Mouse (Mus musculus): Measurements from ENCODE around the gene Rfc2.

Gene Rfc2

DNA sequence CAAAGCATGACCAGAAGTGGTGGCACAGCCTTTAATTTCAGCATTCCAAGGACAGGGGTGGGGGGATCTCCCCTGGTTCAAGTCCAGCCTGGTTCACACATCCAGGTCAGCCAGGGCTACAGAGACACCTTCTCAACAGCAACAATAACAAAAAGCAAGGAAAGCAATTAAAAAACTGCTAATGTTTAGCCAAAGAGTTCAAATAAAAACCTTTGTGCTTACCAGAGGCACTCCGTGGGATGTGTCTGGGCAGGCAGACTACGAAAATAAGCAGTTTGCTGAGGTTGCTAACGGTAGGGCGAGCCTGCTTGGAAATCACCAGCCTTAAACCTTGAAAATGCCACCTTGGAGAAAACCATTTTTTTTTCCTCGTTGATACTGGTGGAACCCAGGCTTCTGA is at the start of gene Rfc2:
TSS of gene Rfc2 (plus strand) at position 221 of the 400 bp plus-strand sequence.
- DNase-seq (ENCODE audit: inconsistent ontology term): no peak

DNA sequence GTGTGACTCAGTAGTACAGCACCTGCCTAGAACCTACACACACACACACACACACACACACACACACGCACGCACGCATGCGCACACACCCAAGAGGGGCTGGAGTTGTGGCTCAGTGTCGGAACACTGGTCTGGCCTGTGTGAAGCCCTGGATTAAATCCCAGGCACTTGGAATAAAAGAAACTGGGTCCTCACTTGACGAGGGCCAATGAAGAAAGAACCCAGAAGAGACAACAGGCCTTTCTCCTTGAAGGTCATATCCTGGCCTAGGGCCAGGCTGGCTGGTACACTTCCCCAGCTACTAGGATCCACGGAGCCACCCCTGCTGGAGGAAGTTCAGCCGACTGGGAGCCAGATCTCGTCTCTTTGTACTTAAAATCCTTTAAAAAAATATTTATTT is 49.6 kb upstream of the Rfc2 start:
- no peak for DNase-seq (ENCODE audit: inconsistent ontology term)

DNA sequence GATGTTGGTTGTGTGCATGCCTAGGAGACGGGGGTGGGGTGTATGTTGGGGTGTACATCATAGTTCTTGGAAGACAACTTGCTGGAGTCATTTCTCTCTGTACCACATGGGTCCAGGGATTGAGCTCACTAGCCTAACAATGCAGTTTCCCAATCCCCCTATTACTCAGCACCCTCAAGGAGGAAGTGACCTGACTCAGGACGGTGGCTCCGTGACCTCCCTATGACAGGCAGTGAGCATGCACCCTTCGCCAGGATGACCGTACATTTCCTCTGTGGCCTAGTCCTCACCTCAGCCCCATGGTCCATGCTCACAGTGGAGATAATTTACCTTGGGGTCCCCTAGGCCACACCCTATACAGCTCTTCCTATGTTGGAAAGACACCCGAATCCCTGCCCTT is 48.7 kb upstream of the Rfc2 start:
- DNase-seq (ENCODE audit: inconsistent ontology term): no peak

DNA sequence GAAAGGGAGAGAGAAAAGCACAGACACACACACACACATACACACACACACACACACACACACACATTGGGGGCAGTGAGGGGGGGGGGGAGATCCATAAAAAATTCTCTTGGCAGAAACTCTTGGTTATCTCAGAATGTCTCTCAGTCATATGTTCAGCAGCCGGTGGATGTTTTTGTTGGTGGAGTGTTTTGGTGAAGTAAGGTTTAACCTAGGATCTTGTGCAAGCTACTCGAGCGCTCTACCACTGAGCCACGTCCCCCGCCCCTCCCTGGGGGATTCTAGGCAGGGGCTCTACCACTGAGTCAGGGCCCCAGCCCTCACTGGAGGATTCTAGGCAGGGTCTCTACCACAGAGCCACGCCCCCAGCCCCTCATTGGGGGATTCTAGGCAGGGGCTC is 45.1 kb upstream of the Rfc2 start:
- DNase-seq (ENCODE audit: inconsistent ontology term): no peak

DNA sequence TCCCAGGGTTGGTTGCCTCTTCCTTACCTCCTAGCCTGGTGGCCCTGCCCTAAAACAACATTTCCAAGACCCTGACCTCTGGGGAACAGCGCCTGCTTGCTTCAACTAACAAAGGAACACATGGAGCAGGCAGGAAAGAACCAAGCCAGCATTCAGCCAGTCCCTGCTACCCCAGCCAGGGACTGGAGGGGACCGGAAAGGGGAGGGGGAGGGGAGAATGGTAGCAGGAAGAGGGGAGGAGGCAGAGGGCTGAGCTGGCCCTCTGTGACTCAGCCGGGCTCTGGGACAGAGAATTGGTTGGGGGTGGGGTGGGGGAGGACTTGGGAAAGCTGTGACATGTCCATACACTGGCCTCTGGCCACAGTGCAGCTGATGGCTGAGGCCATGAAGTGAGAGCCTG is 41.3 kb upstream of the Rfc2 start:
- peak; percentile 96 for DNase-seq (ENCODE audit: inconsistent ontology term)

DNA sequence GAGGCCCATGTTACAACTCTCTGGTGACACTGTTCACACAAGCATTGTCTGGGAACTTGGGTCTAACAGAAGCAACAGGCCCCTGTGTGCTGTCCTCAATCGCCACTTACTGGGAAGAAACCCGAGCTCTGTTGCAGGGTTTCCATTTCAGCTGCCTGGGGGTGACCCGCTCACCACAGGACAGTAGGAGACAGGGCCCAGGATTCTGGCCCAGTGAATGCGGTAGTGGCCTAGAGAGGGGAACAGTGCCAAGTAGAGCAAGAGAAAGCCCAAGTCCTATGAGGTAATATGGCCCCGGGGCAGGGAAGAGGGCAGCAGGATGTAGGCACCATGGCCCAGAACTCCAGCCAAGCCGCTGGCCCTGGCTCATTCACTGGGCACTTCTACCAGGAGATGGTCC is 40.3 kb upstream of the Rfc2 start:
- peak; percentile 95 for DNase-seq (ENCODE audit: inconsistent ontology term)

DNA sequence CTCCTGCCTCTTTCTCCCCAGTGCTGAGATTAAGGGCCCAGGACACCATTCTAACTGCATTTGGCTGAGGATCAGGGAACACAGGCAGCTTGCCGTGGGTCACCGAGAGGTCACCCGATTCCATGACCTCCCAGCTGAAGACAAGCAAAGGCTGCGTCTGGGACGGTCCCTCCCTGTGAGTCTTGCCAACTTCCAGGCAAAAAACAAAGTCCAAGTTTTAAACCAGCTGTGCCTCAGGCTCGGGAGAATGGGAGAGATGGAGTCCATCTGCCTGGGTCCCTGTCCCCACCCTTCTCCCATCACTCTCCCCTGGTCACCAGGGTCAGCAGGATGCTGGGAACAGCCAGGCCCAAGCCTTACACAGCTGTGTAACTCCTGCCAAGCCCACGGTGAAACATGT is 39.5 kb upstream of the Rfc2 start:
- no peak for DNase-seq (ENCODE audit: inconsistent ontology term)

DNA sequence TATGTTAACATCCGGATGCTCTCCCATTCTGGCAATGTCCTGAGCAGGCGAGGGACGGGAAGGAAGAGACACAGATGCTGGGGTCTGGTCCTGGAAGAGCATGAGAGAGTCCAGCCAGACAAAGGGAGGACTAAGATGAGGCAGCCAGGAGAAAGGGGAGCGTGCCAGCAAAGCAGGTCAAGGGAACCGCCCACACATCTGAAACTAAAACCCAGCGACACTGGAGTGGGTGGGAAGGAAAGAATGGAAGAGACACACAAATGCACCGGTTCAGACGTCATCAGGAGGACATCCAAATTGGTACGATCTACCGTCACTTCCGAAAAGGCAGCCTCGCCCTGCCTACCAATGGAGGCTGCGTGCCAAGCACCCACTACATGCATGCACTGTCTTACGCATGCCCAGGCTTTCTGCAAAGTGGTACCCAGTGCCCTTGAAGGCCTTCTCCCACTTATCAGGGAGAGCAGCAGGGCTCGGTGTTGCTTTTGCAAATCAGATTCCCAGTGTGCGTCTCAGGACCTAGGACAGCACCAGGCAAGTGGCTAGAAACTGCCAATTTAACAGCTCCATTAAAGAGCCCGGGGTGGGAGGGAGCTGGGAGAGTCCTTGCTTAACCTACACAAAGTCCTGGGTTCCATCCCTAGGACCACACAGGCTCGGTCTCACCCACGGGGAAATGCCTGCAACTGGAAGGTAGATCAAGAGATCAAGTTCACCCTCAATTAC is 36.5 kb upstream of the Rfc2 start:
- DNase-seq (ENCODE audit: inconsistent ontology term): peak; percentile 65

DNA sequence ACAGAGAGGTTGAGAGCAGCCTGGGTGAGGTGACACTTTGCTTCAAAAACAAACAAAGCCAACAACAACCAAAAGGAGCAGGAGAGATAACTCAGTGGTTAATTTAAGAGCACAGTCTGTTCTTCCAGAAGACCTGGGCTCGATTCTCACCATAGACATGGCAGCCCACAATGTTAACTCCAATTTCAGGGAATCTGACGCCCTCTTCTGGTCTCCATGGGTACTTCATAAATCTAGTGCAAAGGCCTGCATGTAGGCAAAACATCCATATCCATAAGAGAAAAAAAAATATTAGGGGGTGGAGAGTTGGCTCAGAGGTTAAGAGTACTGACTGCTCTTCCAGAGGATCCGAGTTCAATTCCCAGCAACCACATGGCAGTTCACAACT is 35.9 kb upstream of the Rfc2 start:
- DNase-seq (ENCODE audit: inconsistent ontology term): no peak

DNA sequence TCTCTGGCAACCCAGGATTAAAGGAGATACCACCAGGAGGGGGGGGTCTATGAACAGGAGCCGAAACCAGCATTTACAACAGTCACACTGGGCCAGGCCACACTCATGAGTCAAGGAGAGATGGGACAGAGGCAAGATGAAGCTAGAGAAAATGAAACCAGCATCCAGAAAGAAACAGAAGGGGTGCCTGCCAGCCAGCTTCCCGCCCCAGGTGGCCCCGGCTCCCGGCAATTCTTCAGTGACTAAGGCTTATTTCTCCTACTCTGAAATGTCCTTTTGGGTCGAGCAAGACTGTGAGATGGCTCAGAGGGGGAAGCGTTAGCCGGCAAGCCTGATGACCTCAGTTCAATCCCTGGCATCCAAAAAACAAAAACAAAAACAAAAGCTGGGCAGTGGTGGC is 34.4 kb upstream of the Rfc2 start:
- no peak for DNase-seq (ENCODE audit: inconsistent ontology term)

DNA sequence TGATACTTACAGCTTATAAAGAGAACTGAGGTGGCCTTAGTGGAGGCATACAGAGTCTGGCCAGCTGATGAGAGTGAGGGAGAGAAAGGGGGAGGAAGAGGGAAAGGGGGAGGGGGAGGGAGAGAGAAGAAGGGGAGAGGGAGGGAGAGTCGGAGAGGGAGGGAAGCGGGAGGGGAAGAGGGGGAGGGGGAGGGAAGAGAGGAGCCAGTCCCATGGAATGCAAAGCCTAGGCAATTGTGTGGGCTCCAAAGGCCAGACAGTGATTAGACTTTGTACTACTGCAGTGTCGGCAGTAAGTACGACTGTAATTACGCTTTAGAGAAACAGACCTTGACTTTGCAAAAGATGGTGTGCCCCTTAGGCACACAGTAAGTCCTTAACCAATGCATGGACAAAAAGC is 32.9 kb upstream of the Rfc2 start:
- DNase-seq (ENCODE audit: inconsistent ontology term): no peak

DNA sequence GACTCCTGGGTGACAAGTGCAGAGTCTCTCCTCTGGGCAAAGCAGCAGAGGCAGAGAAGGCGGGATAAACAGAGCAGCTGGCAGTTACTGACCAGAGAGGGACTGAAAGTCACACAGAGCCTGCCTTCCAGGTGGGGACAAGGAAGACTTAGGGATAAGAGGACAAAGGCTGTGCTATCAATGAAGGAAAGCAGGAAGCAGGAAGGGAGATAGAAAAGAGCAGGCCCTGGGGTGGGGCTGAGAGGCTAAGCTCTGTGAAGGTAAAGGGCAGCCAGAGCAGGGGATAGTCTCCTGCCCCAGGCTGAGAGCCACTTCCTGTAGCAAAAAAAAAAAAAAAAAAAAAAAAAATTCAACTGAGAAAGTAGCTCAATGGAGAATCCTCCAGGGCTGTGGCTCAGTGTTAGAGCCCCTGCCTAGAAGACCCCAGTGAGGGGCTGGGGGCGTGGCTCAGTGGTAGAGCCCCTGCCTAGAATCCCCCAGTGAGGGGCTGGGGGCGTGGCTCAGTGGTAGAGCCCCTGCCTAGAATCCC is 31.5 kb upstream of the Rfc2 start:
- DNase-seq (ENCODE audit: inconsistent ontology term): no peak

DNA sequence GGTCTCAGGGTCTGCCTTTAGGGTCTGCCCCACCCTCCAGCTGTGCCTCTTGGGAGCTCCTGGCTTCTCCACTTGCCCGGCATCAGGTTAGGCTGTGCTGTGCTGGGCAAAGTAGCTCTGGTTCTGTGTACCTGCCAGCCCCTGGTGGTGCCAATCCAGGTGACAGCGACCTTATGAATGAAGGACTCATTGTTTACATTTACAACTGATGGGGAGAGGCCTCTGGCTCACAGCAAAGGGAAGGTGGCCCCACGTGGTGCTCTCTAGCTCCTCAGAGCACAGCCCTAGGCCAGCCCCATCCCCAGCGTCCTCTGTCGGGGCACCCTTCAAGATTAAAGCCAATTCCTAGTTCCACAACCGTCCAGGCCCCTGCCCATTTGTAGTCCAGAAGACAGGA is 30.3 kb upstream of the Rfc2 start:
- no peak for DNase-seq (ENCODE audit: inconsistent ontology term)

DNA sequence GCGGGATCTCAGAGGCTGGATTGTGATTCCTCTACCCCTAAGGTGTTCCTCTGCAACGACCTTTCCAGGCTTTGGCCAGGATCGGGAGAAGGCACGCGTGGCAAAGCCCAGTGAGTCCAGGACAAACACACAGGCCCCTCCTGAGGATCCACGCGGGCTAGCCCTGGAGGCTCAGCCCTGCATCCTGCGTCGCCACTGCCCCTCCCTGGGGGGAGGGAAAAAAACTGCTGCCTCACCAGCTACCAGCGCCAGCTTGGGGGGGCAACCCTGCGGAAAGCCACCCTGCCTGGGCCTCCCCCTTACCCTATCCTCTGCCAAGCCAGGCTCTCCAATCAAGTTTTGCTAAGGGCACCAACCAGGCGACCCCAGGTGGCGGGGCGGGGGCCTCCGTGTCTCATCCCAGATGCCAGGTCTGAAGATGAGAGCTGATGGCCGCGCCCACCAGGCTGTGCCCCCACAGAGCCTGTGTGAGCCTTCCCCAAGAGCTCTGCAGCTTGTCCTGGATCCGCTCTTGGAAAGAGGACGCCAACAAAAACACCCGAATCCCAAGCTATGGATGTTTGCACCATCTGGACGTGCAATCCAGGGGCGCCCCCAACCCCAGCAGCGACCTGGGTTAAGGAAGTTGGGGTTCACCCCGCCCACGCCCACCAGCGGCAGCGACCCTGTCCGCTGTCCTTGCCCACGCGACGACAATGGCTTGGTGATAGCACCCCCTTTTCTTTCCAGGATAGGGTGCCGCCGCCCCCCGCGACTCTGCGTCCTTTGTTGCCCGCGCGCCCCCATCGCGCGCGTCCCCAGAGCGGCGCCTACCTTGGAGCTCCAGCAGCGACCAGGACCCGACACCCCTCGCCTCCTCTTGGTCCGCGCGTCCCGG is 29.7 kb upstream of the Rfc2 start:
- peak; percentile 61 for DNase-seq (ENCODE audit: inconsistent ontology term)

DNA sequence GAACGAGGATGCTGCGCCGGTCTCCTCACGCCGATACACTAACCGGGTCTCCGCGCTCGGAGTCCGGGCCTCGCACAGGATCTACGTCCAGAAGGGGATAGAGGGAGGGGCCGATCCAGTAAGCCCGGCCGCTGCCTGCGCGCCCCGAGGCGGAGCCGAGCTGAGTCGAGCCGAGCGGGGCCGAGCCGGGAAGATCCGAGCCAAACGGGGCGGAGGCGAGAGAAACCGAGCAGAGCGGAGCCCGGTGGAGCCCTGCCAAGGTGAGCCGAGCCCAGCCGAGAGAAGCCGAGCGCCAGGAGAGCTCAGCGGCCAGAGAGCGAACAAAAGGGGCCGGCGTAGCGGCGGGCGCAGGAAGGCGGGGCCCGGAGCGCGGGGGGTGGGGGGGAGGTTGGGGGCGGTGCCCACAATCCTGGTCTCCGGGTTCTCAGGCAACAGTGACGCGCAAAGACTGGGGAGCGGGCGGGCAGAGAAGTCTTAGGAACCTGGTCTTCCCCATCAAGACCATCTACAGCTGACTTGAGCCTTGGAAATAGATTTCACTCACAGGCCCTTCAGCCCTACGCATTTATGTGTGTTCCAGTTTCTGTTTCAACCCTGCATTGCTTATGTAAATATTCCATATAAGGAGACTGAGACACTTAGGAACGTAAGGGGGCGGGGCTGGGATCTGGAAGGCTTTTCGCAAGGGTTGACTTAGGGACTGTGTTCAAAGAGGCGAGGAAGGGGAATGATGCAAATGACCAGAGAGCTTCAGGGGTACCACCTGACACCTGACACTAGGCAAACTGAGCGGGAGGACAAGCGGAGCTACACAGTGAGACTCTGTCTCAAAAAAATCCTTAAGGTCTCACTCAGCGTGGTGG is 28.8 kb upstream of the Rfc2 start, which contains the start of gene Clip2:
TSS of gene Clip2 (minus strand) at position 325 of the 863 bp plus-strand sequence.
- DNase-seq (ENCODE audit: inconsistent ontology term): peak; percentile 99

DNA sequence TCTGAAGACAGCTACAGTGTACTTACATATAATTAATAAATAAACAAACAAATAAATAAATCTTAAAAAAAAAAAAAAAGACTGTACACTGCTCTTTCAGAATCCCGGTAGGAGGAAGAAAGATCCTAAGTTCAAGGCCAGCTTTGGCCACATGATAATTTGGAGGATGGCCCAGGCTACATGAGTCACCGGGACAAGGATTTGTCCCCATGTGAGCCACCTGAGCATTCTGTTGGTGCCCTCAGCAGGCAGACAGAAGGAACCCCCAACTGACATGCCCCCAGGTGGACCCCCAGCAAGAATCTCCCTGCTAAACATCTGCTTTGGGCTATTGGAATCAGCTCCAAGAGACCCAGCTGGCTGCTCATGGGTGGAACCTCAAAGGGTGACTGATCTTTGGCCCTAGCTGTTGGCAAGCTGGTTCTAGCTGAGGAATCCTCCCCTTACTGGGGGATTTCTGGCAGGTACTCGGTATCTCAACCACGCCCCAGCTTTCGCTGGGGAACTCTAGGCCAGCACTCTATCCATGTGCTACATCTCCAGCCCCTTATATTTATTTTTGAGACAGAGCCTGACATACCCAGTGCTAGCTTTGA is 27.1 kb upstream of the Rfc2 start:
- no peak for DNase-seq (ENCODE audit: inconsistent ontology term)

DNA sequence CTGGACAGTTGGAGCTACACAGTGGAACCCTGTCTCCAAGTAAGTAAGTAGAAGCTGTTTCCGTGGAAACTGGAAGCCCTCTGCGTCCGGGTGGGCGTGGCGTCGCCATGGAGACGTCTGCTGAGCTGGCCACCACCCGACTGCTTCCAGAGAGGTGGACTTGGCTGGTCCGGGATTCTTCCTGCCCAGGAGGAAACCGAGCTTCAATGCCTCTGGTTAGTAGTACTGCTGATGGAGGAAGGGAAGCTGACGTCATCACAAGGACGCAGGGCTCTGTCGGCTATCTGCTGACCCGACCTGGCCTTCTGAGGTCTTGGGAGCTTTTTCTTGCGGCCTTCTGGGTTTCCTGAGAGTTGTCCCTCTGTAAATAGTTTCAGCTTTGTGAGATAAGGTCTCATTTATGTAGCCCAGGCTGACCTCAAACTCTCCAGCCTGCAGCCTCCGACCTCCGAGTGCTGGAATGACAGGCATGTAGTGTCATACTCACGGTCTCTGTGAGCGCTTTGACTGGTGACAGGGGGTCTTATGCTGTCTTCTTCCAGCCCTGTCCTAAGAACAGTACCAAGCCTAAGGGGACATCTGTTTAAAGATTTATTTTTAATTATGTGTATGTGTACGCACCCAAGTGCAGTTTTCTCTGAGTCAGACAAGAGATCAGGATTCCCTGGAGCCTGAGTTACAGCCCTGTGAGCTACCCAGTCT is 25.6 kb upstream of the Rfc2 start:
- peak; percentile 59 for DNase-seq (ENCODE audit: inconsistent ontology term)

DNA sequence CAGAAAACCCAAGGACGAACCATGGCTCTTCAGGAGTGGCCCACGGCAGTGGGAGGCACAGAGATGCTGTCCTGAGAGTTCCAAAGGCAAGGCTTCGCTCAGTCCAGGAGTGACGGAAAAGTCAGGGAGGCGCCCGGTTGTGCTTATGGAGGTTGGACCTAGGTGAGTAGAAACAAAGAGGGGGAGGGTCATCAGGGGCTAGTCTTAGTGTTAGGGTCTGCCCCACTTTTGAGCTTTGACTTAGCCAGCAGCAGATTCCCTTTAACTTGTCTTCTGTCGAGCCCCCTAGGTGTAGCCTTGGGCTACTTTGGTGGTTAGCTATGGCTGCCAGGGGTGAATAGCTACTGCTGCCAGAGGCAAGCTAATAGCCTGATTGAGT is 21.1 kb upstream of the Rfc2 start, which contains the start of gene Syna:
TSS of gene Syna (minus strand) at position 101 of the 379 bp plus-strand sequence.
- no peak for DNase-seq (ENCODE audit: inconsistent ontology term)

DNA sequence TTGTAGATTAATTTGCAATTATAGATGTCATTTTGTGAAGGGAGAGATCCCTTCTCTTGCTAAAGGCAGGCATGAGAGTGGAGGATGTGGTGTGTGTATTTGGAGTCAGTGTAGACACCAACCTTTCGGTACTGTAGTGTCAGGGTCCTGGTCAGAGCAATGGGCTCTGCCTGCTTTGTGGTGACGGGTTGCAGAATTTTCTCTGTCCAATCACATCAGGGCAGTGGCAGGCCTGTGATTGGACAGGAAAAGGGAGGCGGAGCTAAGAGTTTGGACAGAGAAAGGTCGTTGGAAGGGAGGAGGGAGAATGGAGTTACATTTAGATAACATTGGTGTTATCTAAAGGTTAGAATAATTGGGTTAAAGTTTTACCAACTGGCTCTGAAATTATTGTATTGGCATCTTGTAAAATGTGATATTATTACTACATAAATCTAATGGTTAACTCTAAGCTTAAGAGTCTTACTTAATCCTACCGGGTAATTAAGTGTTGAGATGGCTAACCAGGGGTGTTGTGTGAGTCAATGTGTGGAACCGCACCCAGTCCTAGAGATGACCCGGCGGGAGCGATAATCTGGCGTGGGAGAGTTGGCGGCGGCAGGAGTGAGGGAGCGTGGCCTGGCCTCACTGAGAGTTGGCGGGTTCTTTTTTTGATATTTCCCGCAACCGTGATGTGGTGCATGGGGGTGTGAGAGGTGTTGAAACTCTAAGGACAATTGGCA is 20.6 kb upstream of the Rfc2 start:
- DNase-seq (ENCODE audit: inconsistent ontology term): no peak

DNA sequence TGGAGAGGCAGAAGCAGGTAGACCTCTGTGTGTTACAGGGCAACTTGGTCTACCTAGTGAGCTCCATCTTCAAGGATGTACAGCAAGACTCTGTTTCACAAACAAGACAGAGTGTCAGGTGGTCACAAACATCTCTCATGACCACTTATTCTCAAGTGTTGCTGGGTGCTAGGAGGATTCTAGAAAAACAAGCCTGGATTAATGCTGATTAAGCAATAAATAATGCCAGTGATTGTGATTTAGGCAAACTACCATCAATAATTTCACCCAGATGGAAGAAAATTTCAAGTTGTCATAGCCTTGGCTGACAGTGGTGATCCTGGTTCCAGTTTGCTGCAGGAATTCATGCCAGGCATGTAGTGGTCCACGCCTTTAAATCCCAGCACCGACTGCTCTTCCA is 16.9 kb upstream of the Rfc2 start:
- DNase-seq (ENCODE audit: inconsistent ontology term): no peak

Data from Muller cell, postnatal 12 days (primary cell).